Mouse (Mus musculus): ENCODE measurements around the gene Pabpn1.

Gene Pabpn1

GRCm38 (mm10) chr14:54893651-54894181 is 1.4 kb downstream of the Pabpn1 start:
- DNase-seq, result peak; percentile 93 to 94

DNA sequence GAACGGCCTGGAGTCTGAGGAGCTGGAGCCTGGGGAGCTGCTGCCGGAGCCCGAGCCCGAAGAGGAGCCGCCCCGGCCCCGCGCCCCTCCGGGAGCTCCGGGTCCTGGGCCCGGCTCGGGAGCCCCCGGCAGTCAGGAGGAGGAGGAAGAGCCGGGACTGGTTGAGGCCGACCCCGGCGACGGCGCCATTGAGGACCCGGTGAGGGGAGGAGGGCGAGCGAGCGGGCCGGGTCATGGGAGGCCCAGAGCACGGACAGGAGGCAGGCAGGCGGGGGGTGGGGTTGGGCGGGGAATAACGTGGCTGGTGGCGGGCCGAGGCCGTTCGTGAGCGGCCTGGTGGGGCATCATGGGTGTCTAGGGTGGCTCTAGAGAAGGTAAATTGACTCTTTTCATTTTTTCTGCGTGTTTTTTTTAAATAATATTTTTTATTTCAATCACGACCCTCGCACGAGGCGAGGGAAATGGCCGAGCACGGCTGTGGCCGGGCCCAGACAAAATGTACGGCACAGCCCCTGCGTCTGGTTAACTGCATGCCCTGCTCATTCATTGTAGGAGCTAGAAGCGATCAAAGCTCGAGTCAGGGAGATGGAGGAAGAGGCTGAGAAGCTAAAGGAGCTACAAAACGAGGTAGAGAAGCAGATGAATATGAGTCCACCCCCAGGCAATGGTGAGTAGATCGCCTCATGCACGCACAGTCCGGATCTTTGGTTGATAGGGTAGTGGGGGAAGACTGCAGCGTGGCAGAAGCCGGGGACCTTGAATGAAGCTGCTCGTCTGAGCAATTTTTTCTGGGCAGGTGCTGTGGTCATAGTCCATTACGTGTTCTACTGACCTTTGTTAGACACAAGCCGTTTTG is 2.2 kb downstream of the Pabpn1 start:
- DNase-seq, result peak in 1 of 2 experiments; percentile 60

DNA sequence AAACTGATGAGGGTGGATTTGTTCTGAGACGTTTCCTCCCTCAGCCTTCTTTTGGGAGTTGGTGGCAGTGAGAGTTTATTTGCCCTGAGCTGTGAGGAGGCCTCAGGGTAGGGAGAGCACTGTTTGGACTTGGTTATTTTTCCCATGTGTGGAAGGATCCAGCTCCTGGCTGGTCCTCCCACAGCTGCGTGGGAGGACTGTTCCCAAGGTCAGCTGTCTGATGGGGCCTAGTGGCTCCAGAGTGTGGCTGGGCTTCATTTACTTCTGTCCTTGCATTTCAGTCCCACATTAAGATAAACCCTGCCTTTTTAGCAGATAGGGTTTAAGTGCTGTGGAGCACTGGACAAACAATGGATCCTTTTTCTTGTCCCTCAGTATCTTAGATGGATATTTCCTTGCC is 5.1 kb downstream of the Pabpn1 start:
- no peak for DNase-seq

DNA sequence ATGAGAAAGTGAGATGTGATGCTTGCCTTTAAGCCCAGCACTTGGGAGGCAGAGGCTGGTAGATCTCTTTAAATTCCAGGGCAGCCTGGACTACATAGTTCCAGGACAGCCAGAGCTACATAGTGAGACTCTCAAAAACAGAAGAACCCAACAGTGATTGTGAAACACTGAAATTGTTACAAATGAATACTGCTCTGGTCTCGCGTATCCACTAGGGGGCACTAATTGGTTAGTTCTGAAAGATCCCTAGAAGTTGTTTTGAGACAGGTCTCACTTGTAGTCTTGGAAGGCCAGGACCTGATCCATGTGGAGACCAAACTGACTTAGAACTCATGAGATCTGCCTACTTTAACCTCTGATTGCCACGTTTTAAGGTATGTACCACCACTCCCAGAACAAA is 8.1 kb downstream of the Pabpn1 start:
- DNase-seq, result peak in 1 of 2 experiments; percentile 42

- DNase-seq, result no peak
Measured at GRCm38 (mm10) chr14:54903641-54904040, 11.3 kb downstream of the Pabpn1 start.

- no peak for DNase-seq
Measured at GRCm38 (mm10) chr14:54908682-54909081, 16.4 kb downstream of the Pabpn1 start.

- DNase-seq, result no peak
Measured at GRCm38 (mm10) chr14:54912109-54912850, 20.0 kb downstream of the Pabpn1 start.

GRCm38 (mm10) chr14:54912886-54913285 is 20.6 kb downstream of the Pabpn1 start, which contains the start of gene Slc22a17:
TSS of gene Slc22a17 (minus strand) at chr14:54913132.
- DNase-seq, result peak; percentile 35 to 53

- no peak for DNase-seq
Measured at GRCm38 (mm10) chr14:54913343-54913742, 21.0 kb downstream of the Pabpn1 start.

GRCm38 (mm10) chr14:54920076-54920685 is 27.9 kb downstream of the Pabpn1 start:
- DNase-seq, result no peak

- DNase-seq, result no peak
Measured at GRCm38 (mm10) chr14:54924641-54925348, 32.5 kb downstream of the Pabpn1 start.

- no peak for DNase-seq
Measured at GRCm38 (mm10) chr14:54925349-54926342, 33.3 kb downstream of the Pabpn1 start, which contains the start of gene Efs. TSS of gene Efs (minus strand) at chr14:54926126.

DNA sequence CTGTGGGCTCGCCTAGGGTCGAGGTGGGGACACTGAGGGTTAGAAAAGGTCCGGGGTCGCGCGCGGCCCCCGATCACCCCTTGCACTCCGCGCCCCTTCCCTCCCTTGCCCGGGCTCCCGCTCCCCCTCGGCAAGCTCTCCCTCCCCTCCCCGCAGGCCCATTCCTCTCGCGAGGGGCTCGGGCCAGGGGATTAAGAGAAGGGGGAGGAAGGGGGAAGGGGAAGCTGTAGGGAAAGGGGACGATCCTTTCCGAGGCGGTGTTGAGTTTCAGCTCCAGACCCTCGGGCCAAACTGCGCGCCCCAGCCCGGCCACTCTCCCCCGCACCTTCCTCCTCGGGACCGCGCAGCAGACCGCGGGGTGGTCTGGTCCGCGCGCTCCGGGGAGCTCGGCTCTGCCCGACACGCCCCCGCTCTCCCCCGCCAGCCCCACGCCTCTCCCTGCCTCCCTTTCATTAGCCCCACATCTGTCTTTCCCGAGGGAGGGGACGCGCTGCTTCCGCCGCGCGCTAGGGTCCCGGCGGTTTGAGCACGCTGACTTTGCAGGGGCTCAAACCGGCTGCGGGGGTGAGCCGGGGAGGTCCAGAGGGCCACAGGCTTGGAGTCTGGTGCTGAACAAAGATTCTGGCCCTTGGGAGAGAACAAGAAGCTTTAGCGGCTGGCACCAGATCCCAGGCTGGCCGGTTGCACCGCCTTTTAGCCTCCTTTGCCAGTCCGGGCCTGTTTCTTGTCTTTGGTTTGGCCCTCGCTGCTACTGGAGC is 34.3 kb downstream of the Pabpn1 start:
- no peak for DNase-seq

- no peak for DNase-seq
Measured at GRCm38 (mm10) chr14:54927296-54927695, 35.0 kb downstream of the Pabpn1 start.

DNA sequence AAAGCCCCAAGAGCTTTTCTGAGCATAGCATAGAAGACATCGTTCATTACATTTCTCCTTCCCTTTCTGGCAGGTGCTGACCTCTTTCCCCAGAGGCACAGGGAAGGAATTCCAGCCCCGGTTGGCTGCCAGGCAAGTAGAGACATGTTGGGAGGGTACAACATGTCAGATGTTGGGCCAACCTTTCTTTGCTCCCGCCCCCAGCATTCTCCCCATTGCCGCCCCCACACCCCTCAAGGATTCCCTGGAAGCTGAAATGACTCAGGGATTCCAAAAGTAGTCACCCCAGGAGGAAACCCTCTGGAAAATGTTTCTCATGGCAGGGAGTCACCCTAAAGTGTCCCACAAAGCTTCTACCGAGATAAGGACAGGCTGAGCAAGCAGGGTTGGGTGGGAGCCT is 37.5 kb downstream of the Pabpn1 start:
- DNase-seq, result no peak

DNA sequence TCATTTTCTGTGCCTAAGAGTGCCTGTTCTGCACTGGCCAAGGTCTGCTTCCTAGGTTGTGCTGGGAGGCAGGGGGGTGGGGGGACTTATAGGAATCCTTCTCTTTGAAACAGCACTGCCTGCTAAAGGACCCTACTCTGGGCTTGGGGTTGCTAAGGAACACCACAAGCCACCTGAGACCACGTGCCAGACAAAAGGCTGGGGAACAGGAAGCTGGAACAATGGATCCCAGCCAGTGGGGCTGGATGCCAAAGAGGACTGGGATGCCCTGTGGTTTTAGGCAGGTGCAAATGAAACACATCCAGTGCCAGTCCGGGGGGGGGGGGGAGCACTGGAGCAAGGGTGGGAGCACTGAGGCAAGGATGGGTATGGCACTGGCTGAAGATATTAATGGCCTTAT is 38.1 kb downstream of the Pabpn1 start:
- DNase-seq, result no peak

DNA sequence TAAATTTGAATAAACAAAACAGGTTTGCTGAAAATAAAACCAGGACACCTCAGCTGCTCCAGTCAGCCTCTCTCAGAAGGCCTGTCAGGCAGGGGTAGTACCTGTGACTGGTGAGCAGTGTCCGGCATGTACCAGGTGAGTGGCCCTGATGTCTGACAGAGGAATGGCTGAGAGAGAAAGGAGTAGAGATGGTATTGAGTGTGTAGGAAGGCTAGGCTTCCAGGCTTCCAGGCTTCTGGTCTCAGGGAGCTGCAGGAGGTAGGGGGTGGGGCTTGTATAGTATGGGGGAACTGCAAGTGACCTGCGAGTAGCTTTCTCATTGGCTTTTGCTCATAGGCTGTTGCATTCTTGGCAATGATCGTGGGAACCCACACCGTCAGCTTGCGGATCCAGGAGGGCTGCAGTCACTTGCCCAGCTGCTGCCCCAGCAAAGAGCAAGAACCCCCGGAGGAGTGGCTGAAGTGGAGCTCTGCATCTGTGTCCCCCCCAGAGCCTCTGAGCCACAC is 40.4 kb downstream of the Pabpn1 start, which contains the start of gene Il25:
TSS of gene Il25 (plus strand) at position 51 of the 506 bp plus-strand sequence.
- DNase-seq, result no peak

DNA sequence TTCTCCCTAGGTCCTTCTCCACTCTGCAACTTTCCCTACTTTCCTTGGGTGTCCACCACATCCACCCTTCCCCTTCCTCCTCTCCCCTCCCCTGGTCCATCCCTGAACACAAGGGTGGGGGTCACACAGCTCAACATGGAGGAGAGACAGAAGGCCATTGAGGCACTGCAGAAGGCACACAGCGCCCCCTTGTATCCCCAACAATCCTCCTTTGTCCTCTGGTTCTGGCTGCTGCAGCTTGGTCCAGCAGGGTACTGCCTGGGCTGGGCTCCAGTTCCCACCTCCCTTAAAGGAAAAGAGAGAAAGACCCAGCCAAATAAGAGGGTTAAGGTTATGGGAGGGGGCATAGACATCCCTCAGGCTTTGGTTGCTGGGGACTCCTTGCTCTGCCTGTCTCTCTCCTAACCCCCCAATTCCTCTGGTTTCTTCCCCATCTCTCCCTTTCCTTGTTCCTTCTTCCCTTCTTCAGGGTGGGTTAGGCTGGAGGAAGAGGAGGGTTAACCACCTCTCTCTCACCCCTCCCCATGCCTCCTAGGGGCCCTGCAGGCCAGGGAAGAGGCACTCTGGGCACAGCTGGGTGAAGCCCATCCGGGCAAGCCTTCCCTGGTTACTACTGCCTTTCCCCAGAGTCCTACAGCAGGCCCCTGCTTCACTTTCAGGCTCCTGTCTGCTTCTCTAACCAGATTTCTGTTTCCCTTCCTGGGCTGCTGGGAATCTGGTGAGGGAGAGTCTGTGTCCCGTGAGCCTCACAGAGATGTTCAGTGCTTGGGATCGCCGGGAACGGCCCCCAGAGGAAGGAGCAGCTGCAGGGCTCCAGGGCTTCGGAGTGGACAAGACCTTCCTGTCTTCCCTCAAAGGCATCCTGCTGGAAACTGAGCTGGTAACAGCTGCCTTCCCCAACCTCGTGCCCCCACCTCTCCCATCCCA is 43.9 kb downstream of the Pabpn1 start, which contains the start of gene Cmtm5:
TSS of gene Cmtm5 (plus strand) at position 358 of the 927 bp plus-strand sequence.
- DNase-seq, result no peak

- no peak for DNase-seq
Measured at GRCm38 (mm10) chr14:54936831-54937160, 44.5 kb downstream of the Pabpn1 start.
